Mouse (Mus musculus) small intestine, adult 2 months (tissue): ENCODE measurements at regions not wholly inside any gene's neighbourhood (a gene's known extent, or its start where the extent isn't known, plus 50 kb on each side); places are given as distances from the start of the nearest gene placed in this dataset.

Source experiments
- CTCF ChIP-seq: fragments of 200-500 bp; IDR thresholded peaks from 2 replicates; pipeline ENCODE4 v1.5.1; 2012; ENCODE audit warnings: low read depth, mild to moderate bottlenecking, control low read depth, inconsistent platforms, low read length, moderate library complexity, mixed read lengths; ENCODE audit not compliant: insufficient replicate concordance, insufficient read length; ENCODE audit errors: extremely low read depth
- POLR2A ChIP-seq: fragments of 200-500 bp; IDR thresholded peaks from 2 replicates; pipeline ENCODE4 v1.6.1; 2012; ENCODE audit warnings: low read depth, mild to moderate bottlenecking, control low read depth, inconsistent platforms, low read length, moderate library complexity

DNA sequence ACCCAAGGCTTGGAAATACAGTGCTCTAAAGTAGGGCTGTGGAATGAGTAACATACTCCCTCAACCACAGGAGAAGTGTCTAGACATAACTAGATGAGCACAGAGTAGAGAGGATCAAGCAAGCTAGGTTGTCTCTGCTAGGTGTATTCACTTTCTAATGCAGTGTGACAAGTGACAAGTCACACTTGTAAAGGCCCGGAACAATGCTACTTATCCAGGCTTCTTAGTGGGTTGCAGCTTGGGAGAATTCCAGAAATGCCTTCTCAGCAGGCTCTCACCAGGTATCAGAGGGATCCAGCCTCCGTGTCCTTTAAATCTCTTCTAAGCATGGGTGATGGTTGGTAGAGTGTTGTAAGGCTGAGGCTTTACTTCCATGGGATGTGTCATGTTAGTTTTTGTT is 52.1 kb upstream of the Nmur2 start:
- no peak for TF ChIP-seq CTCF
- TF ChIP-seq POLR2A, result no peak
